Mouse (Mus musculus): Measurements from ENCODE around the gene Ovol1.

DNA sequence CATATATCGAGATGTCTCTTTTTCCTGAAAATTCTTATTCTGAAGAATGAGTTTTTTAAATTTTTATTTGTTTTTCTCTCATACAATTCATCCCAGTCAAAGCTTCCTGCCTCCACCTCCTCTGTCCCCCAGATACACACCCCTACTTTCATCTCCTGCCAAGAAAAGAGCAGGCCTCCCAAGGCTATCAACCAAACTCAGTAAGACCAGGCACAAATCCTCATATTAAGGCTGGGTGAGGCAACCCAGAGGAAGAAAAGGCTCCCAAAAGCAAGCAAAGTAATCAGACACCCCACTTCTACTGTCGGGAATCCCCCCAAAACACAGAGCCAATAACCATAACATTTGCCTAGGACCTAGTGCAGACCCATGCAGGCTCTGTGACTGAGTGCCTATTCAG, 21.5 kb upstream of the Ovol1 start:
- TF ChIP-seq POLR2A (IDR thresholded peaks at IDR 0.05; ENCODE audit: control insufficient read depth, low read depth, low read length): no peak
- TF ChIP-seq CTCF (IDR thresholded peaks at IDR 0.05; ENCODE audit: control insufficient read depth, insufficient read depth, insufficient replicate concordance, low read depth, low read length): no peak

All from testis, adult 2 months (tissue).